Mouse (Mus musculus) urinary bladder, adult 18-20 months (tissue): ENCODE data around the gene Slc22a23.

Experiments
- DNase-seq, 2 experiments: peaks; one replicate each; pipeline ENCODE4 v3.0.0; 2022; ENCODE audit warnings: low spot score in 2 of 2, mixed read lengths in 2 of 2

The Slc22a23 gene

GRCm38 (mm10) chr13:34163304-34163975 is 181.5 kb downstream of the Slc22a23 start:
- DNase-seq: no peak

- DNase-seq: peak; percentile 89 to 97
Measured at GRCm38 (mm10) chr13:34162491-34163303, 182.3 kb downstream of the Slc22a23 start, which contains the start of gene Psmg4. Gene Psmg4, plus strand, starts transcription at chr13:34162964.

DNA sequence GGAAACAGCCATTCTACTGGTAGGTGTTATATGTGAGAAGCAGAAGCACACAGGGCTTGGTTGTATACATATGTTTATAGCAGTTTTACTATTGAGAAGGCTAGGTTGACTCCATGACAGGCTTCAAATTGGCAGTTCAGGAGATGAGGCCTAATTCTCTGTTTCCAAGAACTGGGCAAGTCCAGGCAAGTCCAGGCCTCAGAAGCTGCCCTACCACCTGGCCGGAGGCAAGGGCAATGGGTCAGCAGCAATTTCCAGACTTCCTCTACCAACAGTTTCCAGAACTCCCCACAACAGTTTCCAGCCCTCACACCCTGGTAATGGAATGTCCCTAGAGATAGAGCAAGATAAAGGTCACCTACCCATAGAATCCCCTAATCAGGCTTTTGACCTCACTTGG is 185.1 kb downstream of the Slc22a23 start:
- DNase-seq: no peak

GRCm38 (mm10) chr13:34157596-34158157 is 187.3 kb downstream of the Slc22a23 start:
- DNase-seq: no peak

DNA sequence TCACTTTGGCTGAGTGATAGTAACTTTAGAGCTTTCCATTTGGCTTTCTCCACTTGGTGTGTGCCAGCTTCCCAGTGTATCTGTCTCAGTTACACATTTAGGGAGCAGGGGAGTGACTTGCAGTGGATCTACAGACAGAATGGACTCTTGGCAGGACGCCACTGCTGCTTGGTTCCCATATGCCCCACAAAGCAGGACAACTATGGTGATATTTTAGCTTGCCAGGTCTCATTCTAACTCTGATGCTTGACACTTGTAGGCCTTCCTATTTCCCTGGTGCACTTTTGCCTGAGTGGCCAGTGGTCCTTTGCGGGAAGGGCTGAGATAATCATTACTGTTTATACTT is 188.2 kb downstream of the Slc22a23 start:
- DNase-seq: no peak

GRCm38 (mm10) chr13:34156133-34156839 is 188.7 kb downstream of the Slc22a23 start:
- no peak for DNase-seq

- DNase-seq: peak in 1 of 2 experiments; percentile 48
Measured at GRCm38 (mm10) chr13:34154931-34155272, 190.1 kb downstream of the Slc22a23 start.

- peak; percentile 62 to 65 for DNase-seq
Measured at GRCm38 (mm10) chr13:34154217-34154930, 190.6 kb downstream of the Slc22a23 start.

GRCm38 (mm10) chr13:34153254-34154011 is 191.5 kb downstream of the Slc22a23 start:
- no peak for DNase-seq

- no peak for DNase-seq
Measured at GRCm38 (mm10) chr13:34152695-34153094, 192.3 kb downstream of the Slc22a23 start.

DNA sequence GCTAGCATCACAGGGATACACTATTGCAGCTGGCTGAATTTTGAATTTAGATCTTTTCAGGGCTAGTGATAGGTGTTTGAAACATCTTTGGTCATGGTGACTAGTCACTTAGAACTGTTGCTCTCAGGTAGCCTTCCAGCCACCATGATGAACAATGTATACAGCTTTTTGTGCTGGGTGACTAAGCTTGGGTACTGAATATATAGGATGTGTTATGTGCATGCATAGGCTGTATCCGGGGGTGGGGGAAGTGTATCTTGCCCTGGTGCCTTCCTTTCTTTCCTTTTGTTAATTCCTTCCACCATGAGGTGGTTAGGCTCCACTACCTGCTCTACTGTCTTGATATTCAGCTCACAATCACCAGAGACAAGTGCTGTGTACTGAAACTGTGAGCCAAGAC is 193.6 kb downstream of the Slc22a23 start:
- DNase-seq: no peak

GRCm38 (mm10) chr13:34150271-34151027 is 194.5 kb downstream of the Slc22a23 start:
- no peak for DNase-seq

GRCm38 (mm10) chr13:34149463-34150176 is 195.4 kb downstream of the Slc22a23 start:
- DNase-seq: no peak

DNA sequence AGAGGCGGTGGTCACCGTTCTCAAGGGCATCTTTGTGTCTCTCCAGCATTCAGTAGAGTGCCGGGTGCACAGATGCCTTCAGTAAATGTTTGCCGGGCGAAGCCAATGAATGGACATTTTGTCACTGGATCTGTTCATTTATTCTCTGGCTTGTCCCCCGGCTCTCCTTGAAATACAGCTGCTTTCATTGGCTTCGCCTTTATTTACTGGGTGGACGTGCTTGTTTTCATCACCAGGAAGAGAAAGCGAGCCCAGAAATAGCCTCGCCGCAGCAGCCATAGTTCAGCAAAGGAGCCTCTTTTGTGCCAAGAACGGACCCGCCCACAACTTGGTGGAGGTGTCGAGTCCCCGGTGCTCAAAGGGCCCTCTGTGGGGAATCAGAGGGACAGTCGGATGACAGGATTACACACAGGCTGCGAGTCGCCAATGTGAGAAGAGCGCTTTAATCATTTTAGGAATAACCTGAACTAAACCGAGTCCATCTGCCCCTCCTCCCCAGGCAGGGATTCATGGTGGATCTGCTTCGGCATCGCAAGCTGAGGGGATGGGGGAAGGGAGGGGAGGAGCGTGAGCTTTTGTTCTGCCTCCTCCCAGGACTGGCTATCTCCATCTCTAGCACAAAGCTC is 196.1 kb downstream of the Slc22a23 start:
- peak; percentile 46 to 47 for DNase-seq

- no peak for DNase-seq
Measured at GRCm38 (mm10) chr13:34148181-34148580, 196.8 kb downstream of the Slc22a23 start.

DNA sequence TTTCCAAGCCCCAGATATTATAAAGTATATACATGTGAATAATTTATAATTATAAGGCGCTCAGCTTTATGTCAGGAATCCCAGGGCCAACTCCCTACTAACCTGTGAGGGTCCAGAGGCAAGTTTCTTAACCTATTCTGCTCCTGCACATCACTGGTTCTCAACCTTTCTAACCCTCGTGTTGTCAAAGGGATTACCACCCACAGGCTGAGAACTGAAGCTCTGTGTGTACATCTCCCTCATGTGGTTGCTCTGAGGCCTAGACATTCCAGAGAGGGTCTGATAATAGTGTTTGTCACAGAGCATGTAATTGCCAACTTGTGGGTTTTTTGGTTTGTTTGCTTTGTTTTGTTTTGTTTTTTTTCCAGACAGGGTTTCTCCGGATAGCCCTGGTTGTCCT is 198.1 kb downstream of the Slc22a23 start:
- no peak for DNase-seq

- DNase-seq: no peak
Measured at GRCm38 (mm10) chr13:34143389-34143788, 201.6 kb downstream of the Slc22a23 start.

- DNase-seq: no peak
Measured at GRCm38 (mm10) chr13:34136605-34137004, 208.4 kb downstream of the Slc22a23 start.

GRCm38 (mm10) chr13:34134276-34134675 is 210.7 kb downstream of the Slc22a23 start:
- DNase-seq: no peak
